Comparison of ENCODE assay signal across 23 mouse cellular contexts in genomic region chr8:98829515-98829914, GRCm38 (mm10).
DNase-seq lines count a peak whose midpoint lies in the region; ATAC-seq and TF ChIP-seq lines count a peak whose summit lies in the region.
"Had no signal": no experiment of that assay in that cellular context is flagged by ENCODE, and none has a peak within 500 bp of the region (broad histone marks: within the 10 kb centered on the region; RNA-seq: fewer than 3 reads in every experiment).

No protein-coding gene starts in this region.

- no peaks in the 10 kb centered on the region for H3K9me3 ChIP-seq in kidney, embryonic 16.5 days (ENCODE audit: low read length)
- H3K9me3 ChIP-seq: forebrain, embryonic 13.5 days; liver, embryonic 15.5 days; neural tube, embryonic 12.5 days had no signal

- no peaks in the 10 kb centered on the region for H3K27me3 ChIP-seq in kidney, embryonic 16.5 days (ENCODE audit: insufficient read depth, low read length)
- H3K27me3 ChIP-seq: forebrain, embryonic 13.5 days; liver, embryonic 15.5 days; neural tube, embryonic 12.5 days had no signal

- no peak overlapping the region for H3K9ac ChIP-seq in kidney, embryonic 16.5 days (replicated peaks; ENCODE audit: low read length)
- H3K9ac ChIP-seq: forebrain, embryonic 13.5 days; liver, embryonic 15.5 days; neural tube, embryonic 12.5 days had no signal

- no peak for TF ChIP-seq CTCF in left cerebral cortex, adult 2 months (IDR thresholded peaks at IDR 0.05)

- no peaks in the 10 kb centered on the region for H3K4me1 ChIP-seq in kidney, embryonic 16.5 days (ENCODE audit: insufficient read depth, low read length)
- H3K4me1 ChIP-seq: forebrain, embryonic 13.5 days; liver, embryonic 15.5 days; neural tube, embryonic 12.5 days had no signal

- H3K36me3 ChIP-seq in kidney, embryonic 16.5 days (ENCODE audit: insufficient read depth, low read length), result no peaks in the 10 kb centered on the region
- H3K36me3 ChIP-seq: liver, embryonic 15.5 days; neural tube, embryonic 12.5 days had no signal

- WGBS in kidney, embryonic 16.5 days, result 66% methylated on average over 5 of the region's 5 CpGs

- peak; percentile 8 for DNase-seq in left cerebral cortex, adult 11 months (ENCODE audit: low spot score)
- no peak for DNase-seq in left cerebral cortex, adult 2 months (ENCODE audit: extremely low spot score in 1 of 2, low spot score in 2 of 2)
- DNase-seq in right cerebral cortex, adult 2 months (ENCODE audit: low spot score in 2 of 2), result peak; percentile 21 to 24
- DNase-seq in right cerebral cortex, postnatal 4 days, result no peak
- DNase-seq in left cerebral cortex, postnatal 25 days (ENCODE audit: low spot score in 2 of 2), result peak; percentile 21 to 76
- peak; percentile 26 for DNase-seq in telencephalon, adult 2 months (ENCODE audit: low read depth, low spot score)
- no peak for DNase-seq in layer of hippocampus, adult 9-11 months
- DNase-seq: adrenal gland, postnatal 25 days; gastrocnemius, postnatal 10 days; heart, postnatal 14 days; kidney, adult 18-20 months; kidney, postnatal 4 days; lung, postnatal 36 days; thymus, postnatal 4 days had no signal

- no peak overlapping the region; the same call in 1 of the 2 replicates for H3K27ac ChIP-seq in left cerebral cortex, adult 2 months
- H3K27ac ChIP-seq in kidney, embryonic 16.5 days (ENCODE audit: low read length), result no peak overlapping the region
- H3K27ac ChIP-seq: forebrain, embryonic 13.5 days; kidney, postnatal 0 days; liver, embryonic 15.5 days; neural tube, embryonic 12.5 days had no signal

- no peak overlapping the region for H3K4me3 ChIP-seq in left cerebral cortex, adult 2 months
- no peak overlapping the region for H3K4me3 ChIP-seq in kidney, embryonic 16.5 days (ENCODE audit: low read length)
- H3K4me3 ChIP-seq: forebrain, embryonic 13.5 days; liver, embryonic 15.5 days; myocyte; neural tube, embryonic 12.5 days had no signal

- intact Hi-C loops in left cerebral cortex, adult 2 months (cut with DNase I), result no loop called here
- intact Hi-C loops in left cerebral cortex, postnatal 25 days (cut with DNase I), result loop anchor here (2.0 kb wide), 1 partner anchor 31 kb away; no protein-coding TSS in a partner anchor

- ATAC-seq in kidney, embryonic 16.5 days (ENCODE audit: low FRiP score, low TSS enrichment), result no peak
- ATAC-seq: CD4-positive, CD25-positive, alpha-beta regulatory T cell, adult 4 months; forebrain, embryonic 13.5 days; hindbrain, embryonic 16.5 days had no signal

- no peak overlapping the region for H3K4me2 ChIP-seq in kidney, embryonic 16.5 days (replicated peaks; ENCODE audit: low read depth, low read length)
- H3K4me2 ChIP-seq: forebrain, embryonic 13.5 days; liver, embryonic 15.5 days; midbrain, embryonic 11.5 days; neural tube, embryonic 12.5 days had no signal

Comparison
In these comparisons a context has a peak if more than half of its experiments do, and no peak if none do; other contexts are left out.
1. DNase-seq: peak in left cerebral cortex, adult 11 months (single experiment), right cerebral cortex, adult 2 months (2 of 2), left cerebral cortex, postnatal 25 days (2 of 2) and telencephalon, adult 2 months (single experiment); none in left cerebral cortex, adult 2 months (0 of 2), right cerebral cortex, postnatal 4 days (single experiment) and layer of hippocampus, adult 9-11 months (single experiment).